Mouse (Mus musculus) embryo, embryonic 11.5 days (tissue): Measurements from ENCODE around the gene Riok1.

Experiments used
- DNase-seq: peaks from one replicate; pipeline ENCODE4 v3.0.0-alpha.2; 2012; ENCODE audit warnings: low read depth, low spot score

Gene Riok1

GRCm38 (mm10) chr13:38064854-38065663, 28.3 kb downstream of the Riok1 start:
- peak; percentile 46 for DNase-seq

- no peak for DNase-seq
Measured at GRCm38 (mm10) chr13:38070945-38071344, 34.1 kb downstream of the Riok1 start.

DNA sequence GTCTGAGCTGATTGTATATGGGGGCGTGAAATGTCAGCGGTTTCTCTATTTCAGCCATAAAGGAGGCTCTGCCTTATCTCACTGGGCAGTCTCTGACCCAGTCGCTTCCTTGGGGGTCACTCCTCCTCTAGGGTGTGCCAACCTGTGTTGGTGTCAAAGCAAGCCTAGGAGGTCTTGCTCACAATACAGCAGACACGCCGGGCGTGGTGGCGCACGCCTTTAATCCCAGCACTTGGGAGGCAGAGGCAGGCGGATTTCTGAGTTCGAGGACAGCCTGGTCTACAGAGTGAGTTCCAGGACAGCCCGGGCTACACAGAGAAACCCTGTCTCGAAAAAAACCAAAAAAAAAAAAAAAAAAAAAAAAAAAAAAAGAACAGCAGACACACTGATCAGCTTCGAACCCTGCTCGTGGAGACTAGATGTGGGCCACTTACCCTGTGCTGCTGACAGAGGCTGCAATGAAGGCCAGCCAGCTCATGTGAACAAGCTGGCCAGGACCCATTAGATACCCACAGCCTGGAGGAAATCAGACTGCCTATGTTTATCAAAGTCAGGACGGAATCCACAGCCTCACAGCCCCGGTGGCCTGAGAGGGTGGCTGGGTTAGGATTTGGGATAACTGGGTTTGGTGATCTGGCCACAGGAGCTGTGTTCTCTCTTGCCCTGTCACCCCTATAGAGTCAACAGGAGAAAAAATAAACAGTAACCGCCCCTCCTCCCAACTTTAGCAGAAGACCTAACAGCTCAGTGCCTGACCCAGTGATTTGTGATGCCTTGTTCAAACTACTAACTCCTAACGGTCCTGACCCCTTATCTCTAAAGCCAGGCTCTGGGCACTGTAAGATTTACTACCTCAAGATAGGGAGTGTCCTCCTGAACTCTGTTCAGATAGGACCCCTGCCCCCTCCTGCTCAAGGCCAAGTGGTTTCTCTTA, 36.8 kb downstream of the Riok1 start:
- no peak for DNase-seq

GRCm38 (mm10) chr13:38074404-38074803, 37.6 kb downstream of the Riok1 start:
- DNase-seq: no peak

- no peak for DNase-seq
Measured at GRCm38 (mm10) chr13:38077113-38077512, 40.3 kb downstream of the Riok1 start.

DNA sequence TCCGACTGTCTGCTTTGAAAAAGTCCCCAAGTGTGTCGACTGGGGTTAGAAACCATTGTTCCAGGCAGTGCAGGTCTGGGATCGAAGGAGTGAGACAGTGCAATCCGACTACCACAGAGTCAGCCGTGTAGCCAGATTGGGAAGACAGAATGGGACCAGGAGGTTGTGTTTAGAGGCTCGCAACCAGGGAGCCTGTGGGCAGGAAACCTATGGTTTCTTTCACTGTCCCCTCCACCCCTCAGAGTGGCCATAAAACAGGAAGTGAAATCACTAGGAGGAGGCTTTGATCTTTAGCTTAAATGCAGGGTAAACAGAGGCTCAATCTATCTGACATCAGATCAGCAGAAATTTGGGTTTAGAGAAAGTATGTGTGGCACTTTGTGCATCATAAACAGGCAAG, 42.0 kb downstream of the Riok1 start:
- no peak for DNase-seq

GRCm38 (mm10) chr13:38079366-38079765, 42.6 kb downstream of the Riok1 start:
- DNase-seq: no peak

GRCm38 (mm10) chr13:38080014-38080413, 43.2 kb downstream of the Riok1 start:
- no peak for DNase-seq

- no peak for DNase-seq
Measured at GRCm38 (mm10) chr13:38080725-38081124, 43.9 kb downstream of the Riok1 start.

- no peak for DNase-seq
Measured at GRCm38 (mm10) chr13:38081161-38081560, 44.4 kb downstream of the Riok1 start.

- DNase-seq: no peak
Measured at GRCm38 (mm10) chr13:38086711-38087110, 49.9 kb downstream of the Riok1 start.

DNA sequence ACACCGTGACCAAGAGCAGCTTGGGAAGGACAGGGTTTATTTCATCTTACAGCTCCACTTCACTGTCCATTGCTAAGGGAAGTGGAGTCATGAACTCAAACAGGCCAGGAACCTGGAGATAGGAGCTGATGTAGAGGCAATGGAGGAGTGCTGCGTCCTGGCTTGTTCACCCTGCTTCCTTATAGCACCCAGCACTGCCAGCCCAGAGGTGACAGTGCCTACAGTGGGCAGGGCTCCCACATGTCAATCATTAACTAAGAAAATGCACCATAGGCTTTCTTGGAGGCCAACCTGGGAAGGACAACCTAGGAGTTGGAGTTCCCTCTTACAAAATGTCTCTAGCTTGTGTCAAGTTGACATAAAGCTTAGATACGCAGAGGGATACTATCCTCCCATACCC, 51.2 kb downstream of the Riok1 start:
- no peak for DNase-seq

GRCm38 (mm10) chr13:38089449-38089848, 52.7 kb downstream of the Riok1 start:
- no peak for DNase-seq

DNA sequence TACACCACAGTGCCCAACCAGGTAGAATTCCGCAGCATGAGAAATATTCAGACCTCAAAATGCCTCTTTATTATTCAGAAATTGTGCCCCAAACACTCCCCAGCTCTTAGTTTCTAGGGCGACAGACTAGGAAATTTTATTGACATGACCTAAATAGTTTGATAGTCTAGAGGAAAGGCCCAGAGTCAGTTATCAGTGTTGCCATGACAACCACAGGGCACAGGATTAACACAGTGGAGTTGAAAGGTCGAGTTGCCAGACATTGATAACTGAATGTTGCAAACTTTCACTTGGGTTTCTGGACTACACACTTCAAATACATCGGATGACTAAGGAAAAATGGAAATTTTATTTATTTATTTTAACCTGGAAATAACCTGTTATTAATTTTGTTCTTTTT, 53.1 kb downstream of the Riok1 start:
- no peak for DNase-seq

- no peak for DNase-seq
Measured at GRCm38 (mm10) chr13:38096207-38096606, 59.4 kb downstream of the Riok1 start.

DNA sequence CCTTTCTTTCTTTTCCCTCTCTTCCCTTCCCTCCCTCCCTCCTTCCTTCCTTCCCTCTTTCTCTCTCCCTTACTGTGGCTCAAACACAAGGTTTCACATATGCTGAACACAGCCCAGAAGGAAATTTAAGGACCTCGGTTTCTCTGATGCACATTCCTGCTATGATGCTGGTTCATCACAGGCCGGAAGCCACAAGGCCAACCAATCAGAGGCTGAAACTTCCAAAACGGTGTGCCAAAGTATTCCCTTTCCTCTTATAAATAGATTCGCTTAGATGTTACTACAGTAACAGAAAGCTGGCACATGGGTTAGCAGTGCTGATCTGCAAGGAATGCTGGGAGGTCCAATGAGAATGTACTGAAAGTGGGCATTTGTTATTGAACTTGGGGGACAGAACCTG, 66.6 kb downstream of the Riok1 start:
- DNase-seq: no peak

DNA sequence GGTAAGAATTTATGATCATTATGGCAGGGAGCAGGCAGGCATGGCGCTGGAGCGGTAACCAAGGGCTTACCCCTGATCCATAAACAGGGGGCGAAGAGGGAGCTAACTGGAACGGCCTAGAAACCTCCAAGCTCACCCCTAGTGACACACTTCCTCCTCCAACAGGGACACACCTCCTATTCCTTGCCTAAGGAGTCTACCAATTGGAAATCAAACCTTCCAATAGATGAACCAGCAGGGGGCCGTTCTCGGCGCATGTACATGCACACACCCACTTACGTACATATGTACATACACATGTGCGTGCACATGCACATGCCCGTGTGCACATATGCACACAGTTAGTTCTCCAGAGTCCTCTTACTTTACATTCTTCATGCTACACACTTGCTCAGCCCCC, 67.7 kb downstream of the Riok1 start:
- DNase-seq: no peak

DNA sequence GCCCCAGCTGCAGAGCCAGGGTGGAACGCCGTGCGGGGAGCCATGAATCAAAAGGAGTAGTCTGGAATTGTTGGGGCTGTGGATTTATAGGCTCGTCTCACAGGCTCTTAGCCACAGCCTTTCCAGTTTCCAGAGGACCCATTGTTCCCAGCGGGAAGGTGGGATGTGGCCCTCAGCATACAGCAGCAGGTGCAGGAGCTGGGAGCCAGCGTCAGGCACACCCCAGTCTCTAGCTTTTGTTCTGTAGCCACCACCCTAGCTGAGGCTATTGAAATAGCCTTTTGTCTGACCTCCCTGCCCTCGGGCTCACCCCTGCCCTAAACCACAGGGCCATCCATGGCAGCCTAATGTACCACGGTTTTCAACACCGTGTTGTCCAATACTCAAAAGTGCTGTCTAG, 72.3 kb downstream of the Riok1 start:
- DNase-seq: no peak
